Mouse (Mus musculus) forebrain, embryonic 11.5 days (tissue): Measurements from ENCODE around the gene Lilr4b. TPM values are rescaled to one million over a fixed set of nuclear protein-coding genes. Genes with fewer than 3 reads are reported as not detected.
"Not testable (repeated sequence)": the region's sequence is repeated elsewhere in the genome, so short reads cannot be mapped to it uniquely, and the experiment has no call there.

Experiments
- ATAC-seq: fragments of 200-750 bp; cut with Nextera tagmentation; replicated peaks from 2 replicates; pipeline ENCODE4 v1.8.0; 2017; ENCODE audit warnings: moderate TSS enrichment; ENCODE audit not compliant: low FRiP score
- DNase-seq: peaks from one replicate; pipeline ENCODE4 v3.0.0-alpha.2; 2017; ENCODE audit warnings: low spot score
- H3K27ac ChIP-seq: fragments of 300-500 bp; sonication (generic); 2 replicates; pipeline ENCODE4 v1.5.1; 2014; ENCODE audit warnings: low read depth, low read length
- H3K27me3 ChIP-seq: fragments of 300-500 bp; sonication (generic); 2 replicates; pipeline ENCODE4 v1.6.1; 2014; ENCODE audit warnings: mild to moderate bottlenecking, low read length, mixed read lengths; ENCODE audit not compliant: control insufficient read depth, insufficient read depth
- H3K36me3 ChIP-seq: fragments of 300-500 bp; sonication (generic); 2 replicates; pipeline ENCODE4 v1.6.1; 2014; ENCODE audit warnings: mild to moderate bottlenecking, low read length, moderate library complexity, mixed read lengths; ENCODE audit not compliant: control insufficient read depth, insufficient read depth
- H3K4me1 ChIP-seq: fragments of 300-500 bp; sonication (generic); replicated peaks from 2 replicates; pipeline ENCODE4 v1.6.1; 2014; ENCODE audit warnings: low read length, mixed read lengths; ENCODE audit not compliant: control insufficient read depth, insufficient read depth
- H3K4me2 ChIP-seq: fragments of 300-500 bp; sonication (generic); 2 replicates; pipeline ENCODE4 v1.6.1; 2014; ENCODE audit warnings: low read depth, mild to moderate bottlenecking, low read length, moderate library complexity, mixed read lengths; ENCODE audit not compliant: severe bottlenecking
- H3K4me3 ChIP-seq: fragments of 300-500 bp; sonication (generic); 2 replicates; pipeline ENCODE4 v1.5.1; 2014; ENCODE audit warnings: low read depth, low read length
- H3K9ac ChIP-seq: fragments of 300-500 bp; sonication (generic); 2 replicates; pipeline ENCODE4 v1.6.1; 2014; ENCODE audit warnings: low read length
- H3K9me3 ChIP-seq: fragments of 300-500 bp; sonication (generic); 2 replicates; pipeline ENCODE4 v1.6.1; 2016; ENCODE audit warnings: low read length, mixed read lengths; ENCODE audit not compliant: control insufficient read depth
- WGBS: fragments of 180-500 bp; shearing (Covaris S2); extraction: QIAGEN DNeasy Blood & Tissue Kit; methylation state at CpG from one replicate; pipeline ENCODE4 v1.1.7; 2014; 5-methylcytosine and 5-hydroxymethylcytosine counted together
- polyA plus RNA-seq: library from polyadenylated mRNA; unstranded; fragments of >200 nt; fragmentation: Nextera tagmentation; extraction: Ambion mirVana; gene quantifications from 2 replicates; pipeline ENCODE4 v1.2.1, GENCODE M21; 2014

Lilr4b gene
- not detected in 2 replicates for polyA plus RNA-seq

GRCm38 (mm10) chr10:51480397-51480796 lies at the start of gene Lilr4b, which contains the start of gene Gm49339:
Gene Lilr4b, plus strand, starts transcription at chr10:51480632.
Gene Gm49339, plus strand, starts transcription at chr10:51480612.
- 91% methylated on average over 1 of the region's 3 CpGs for WGBS
- H3K4me3 ChIP-seq, result not testable (repeated sequence)

GRCm38 (mm10) chr10:51432940-51433339 lies 47.5 kb upstream of the Lilr4b start:
- no peak for ATAC-seq
- Histone ChIP-seq H3K9ac (no peak overlapping the region), H3K27me3 (no peaks in the 10 kb centered on the region), H3K27ac (no peak overlapping the region), H3K4me1 (no peaks in the 10 kb centered on the region), H3K36me3 (no peaks in the 10 kb centered on the region), H3K4me3 (no peak overlapping the region), H3K9me3 (no peaks in the 10 kb centered on the region), H3K4me2 (no peak overlapping the region)
- DNase-seq, result no peak

More at GRCm38 (mm10) chr10:51480397-51480796, at the start of gene Lilr4b, which contains the start of gene Gm49339:
- not testable (repeated sequence) for H3K9ac ChIP-seq, H3K27ac ChIP-seq, H3K27me3 ChIP-seq, ATAC-seq, H3K4me1 ChIP-seq, H3K36me3 ChIP-seq, H3K4me2 ChIP-seq, DNase-seq, H3K9me3 ChIP-seq

DNA sequence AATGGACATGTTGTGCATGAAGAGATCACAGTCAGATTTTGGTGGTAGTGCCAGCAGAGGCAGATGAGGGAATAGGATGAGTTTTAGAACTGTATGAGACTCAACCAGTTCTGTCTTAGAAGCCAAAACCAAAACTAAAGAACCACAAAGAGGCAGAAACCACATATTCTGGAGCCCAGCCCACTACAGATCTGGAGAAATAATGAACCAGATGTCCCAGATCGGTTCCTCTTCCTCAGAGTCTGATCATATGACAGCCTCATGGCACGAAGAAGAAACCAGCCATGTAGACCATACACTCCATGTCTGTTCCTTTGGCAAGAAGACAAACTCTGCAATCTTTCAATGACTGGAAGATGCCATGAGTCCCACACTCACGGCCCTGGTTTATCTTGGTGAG lies 44.7 kb upstream of the Lilr4b start:
- DNase-seq (no peak), ATAC-seq (no peak)
- H3K27ac ChIP-seq, result no peak overlapping the region
- no peak overlapping the region for H3K9ac ChIP-seq
- H3K27me3 ChIP-seq, result no peaks in the 10 kb centered on the region
- no peak overlapping the region for H3K4me3 ChIP-seq
- WGBS, result 86% methylated on average over 3 of the region's 3 CpGs
- no peaks in the 10 kb centered on the region for H3K4me1 ChIP-seq
- no peak overlapping the region for H3K4me2 ChIP-seq
- H3K9me3 ChIP-seq, result no peaks in the 10 kb centered on the region
- no peaks in the 10 kb centered on the region for H3K36me3 ChIP-seq

DNA sequence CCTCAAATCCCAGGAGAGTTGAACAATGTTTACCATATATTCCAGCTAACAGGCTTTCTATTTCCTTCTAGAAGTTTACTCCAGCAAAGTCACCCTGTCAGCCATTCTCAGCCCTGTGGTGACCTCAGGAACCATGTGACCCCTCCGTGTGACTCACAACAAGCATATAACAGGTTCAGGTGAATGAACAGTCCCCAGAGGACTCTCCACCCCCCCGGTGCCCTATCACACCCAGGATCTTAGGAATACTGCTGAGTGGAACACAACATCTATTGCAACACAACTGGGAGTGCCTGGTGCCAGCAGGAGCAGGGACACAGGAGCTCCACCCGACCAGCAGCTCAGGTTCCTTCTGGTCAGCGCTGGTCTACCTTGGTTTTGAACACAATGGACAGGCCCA lies 28.8 kb upstream of the Lilr4b start:
- 85% methylated on average over 4 of the region's 4 CpGs for WGBS
- Histone ChIP-seq H3K9ac (no peak overlapping the region), H3K27me3 (no peaks in the 10 kb centered on the region), H3K4me2 (no peak overlapping the region), H3K27ac (no peak overlapping the region), H3K36me3 (no peaks in the 10 kb centered on the region), H3K4me3 (no peak overlapping the region), H3K9me3 (no peaks in the 10 kb centered on the region), H3K4me1 (no peaks in the 10 kb centered on the region)
- DNase-seq (no peak), ATAC-seq (no peak)

- H3K36me3 ChIP-seq, result no peaks in the 10 kb centered on the region
- WGBS, result 86% methylated on average over 1 of the region's 1 CpGs
- no peaks in the 10 kb centered on the region for H3K4me1 ChIP-seq
- no peak overlapping the region for H3K9ac ChIP-seq
- H3K27me3 ChIP-seq, result no peaks in the 10 kb centered on the region
- no peak overlapping the region for H3K4me2 ChIP-seq
- no peaks in the 10 kb centered on the region for H3K9me3 ChIP-seq
- no peak for DNase-seq
- H3K4me3 ChIP-seq, result no peak overlapping the region
- no peak for ATAC-seq
- H3K27ac ChIP-seq, result no peak overlapping the region
Observed at GRCm38 (mm10) chr10:51453616-51454298, 26.7 kb upstream of the Lilr4b start.

GRCm38 (mm10) chr10:51454365-51454764 lies 26.1 kb upstream of the Lilr4b start:
- Histone ChIP-seq H3K9me3 (no peaks in the 10 kb centered on the region), H3K4me3 (no peak overlapping the region), H3K27ac (no peak overlapping the region), H3K4me1 (no peaks in the 10 kb centered on the region), H3K9ac (no peak overlapping the region), H3K36me3 (no peaks in the 10 kb centered on the region), H3K27me3 (no peaks in the 10 kb centered on the region), H3K4me2 (no peak overlapping the region)
- ATAC-seq (no peak), DNase-seq (no peak)
- WGBS, result 82% methylated on average over 1 of the region's 1 CpGs

- H3K4me2 ChIP-seq, result no peak overlapping the region
- DNase-seq, result no peak
Observed at GRCm38 (mm10) chr10:51455762-51456161, 24.7 kb upstream of the Lilr4b start.

DNA sequence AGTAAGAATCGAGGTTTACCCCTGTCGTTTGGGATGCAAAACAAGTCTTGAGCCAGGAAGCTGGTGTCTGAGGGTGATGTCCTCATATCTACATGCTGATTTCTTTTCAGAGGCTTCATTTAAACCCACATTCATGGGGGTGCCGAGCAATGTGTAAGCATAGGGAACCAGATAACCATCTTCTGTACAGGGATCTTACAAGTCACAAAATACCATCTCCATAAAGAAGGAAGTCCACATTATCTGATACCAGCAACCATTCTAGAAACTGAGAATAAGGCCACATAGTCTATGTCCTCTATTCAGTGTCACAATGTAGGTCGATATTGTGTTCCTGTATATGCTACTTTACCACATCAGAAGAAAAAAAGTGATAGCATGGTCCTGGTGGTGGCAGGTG lies 24.1 kb upstream of the Lilr4b start:
- H3K27me3 ChIP-seq, result no peaks in the 10 kb centered on the region
- DNase-seq, result no peak
- no peak overlapping the region for H3K4me3 ChIP-seq
- ATAC-seq, result no peak
- no peaks in the 10 kb centered on the region for H3K36me3 ChIP-seq
- no peaks in the 10 kb centered on the region for H3K4me1 ChIP-seq
- WGBS, result 82% methylated on average over 4 of the region's 4 CpGs
- H3K9me3 ChIP-seq, result no peaks in the 10 kb centered on the region
- no peak overlapping the region for H3K4me2 ChIP-seq
- H3K27ac ChIP-seq, result no peak overlapping the region
- no peak overlapping the region for H3K9ac ChIP-seq

More at GRCm38 (mm10) chr10:51455762-51456161, 24.7 kb upstream of the Lilr4b start:
- Histone ChIP-seq H3K4me3 (no peak overlapping the region), H3K36me3 (no peaks in the 10 kb centered on the region), H3K27ac (no peak overlapping the region), H3K4me1 (no peaks in the 10 kb centered on the region), H3K9me3 (no peaks in the 10 kb centered on the region), H3K9ac (no peak overlapping the region), H3K27me3 (no peaks in the 10 kb centered on the region)
- ATAC-seq, result no peak
- WGBS, result 83% methylated on average over 1 of the region's 1 CpGs

- H3K36me3 ChIP-seq, H3K9me3 ChIP-seq, H3K27ac ChIP-seq, DNase-seq, H3K9ac ChIP-seq, ATAC-seq, H3K4me2 ChIP-seq, H3K4me3 ChIP-seq, H3K27me3 ChIP-seq, H3K4me1 ChIP-seq: not testable (repeated sequence)
- 24% methylated on average over 4 of the region's 4 CpGs for WGBS
Observed at GRCm38 (mm10) chr10:51463800-51464199, 16.6 kb upstream of the Lilr4b start.
